In genomic region chr2:74578843-74579489, GRCm38 (mm10) we compare ENCODE assay signal across 8 mouse cellular contexts. TPM values are rescaled to one million over a fixed set of nuclear protein-coding genes. Genes with fewer than 3 reads are reported as not detected.
DNase-seq lines count a peak whose midpoint lies in the region; ATAC-seq and TF ChIP-seq lines count a peak whose summit lies in the region.

Gene Lnpk (minus strand): TSS chr2:74579435.

- no peaks in the 10 kb centered on the region for H3K27me3 ChIP-seq in ES-Bruce4 (ENCODE audit: control insufficient read depth, insufficient read depth, low read length, poor library complexity, severe bottlenecking)
- H3K27me3 ChIP-seq in forebrain, embryonic 13.5 days: no peaks in the 10 kb centered on the region

- TF ChIP-seq POLR2A in ES-Bruce4 (IDR thresholded peaks at IDR 0.05; ENCODE audit: insufficient read depth, low read length): peak; percentile 38
- TF ChIP-seq POLR2A in lung, adult 2 months (IDR thresholded peaks at IDR 0.05; ENCODE audit: borderline replicate concordance, extremely low read depth, low read depth, low read length): peak; percentile 77; the same call in 1 of the 2 replicates

- DNase-seq in heart, postnatal 10 days: peak; percentile 94 to 95
- DNase-seq in layer of hippocampus, adult 18-20 months (ENCODE audit: low spot score in 2 of 2): peak; percentile 91 to 95
- peak; percentile 90 for DNase-seq in lung, adult 2 months
- DNase-seq in thymus, adult 18-20 months: peak; percentile 84 to 89

- H3K36me3 ChIP-seq in ES-Bruce4 (ENCODE audit: control insufficient read depth, insufficient read depth, low read length, poor library complexity, severe bottlenecking): no peaks in the 10 kb centered on the region
- H3K36me3 ChIP-seq in forebrain, embryonic 13.5 days (ENCODE audit: poor library complexity, severe bottlenecking): no peaks in the 10 kb centered on the region

- no peaks in the 10 kb centered on the region for H3K4me1 ChIP-seq in ES-Bruce4 (ENCODE audit: control insufficient read depth, insufficient read depth, low read length)
- peaks cover 15% of the 10 kb centered on the region for H3K4me1 ChIP-seq in forebrain, embryonic 13.5 days
- H3K4me1 ChIP-seq in lung, adult 2 months (ENCODE audit: control insufficient read depth, insufficient read depth, low read length): no peaks in the 10 kb centered on the region

- ATAC-seq in cerebellum, adult (ENCODE audit: insufficient number of reproducible peaks, low FRiP score, low TSS enrichment): peak; percentile 99
- peak; percentile 100 for ATAC-seq in forebrain, embryonic 13.5 days
- peak; percentile 90 for ATAC-seq in neutrophil, adult 5-6 weeks (ENCODE audit: extremely low read depth, insufficient number of reproducible peaks, low FRiP score, poor library complexity, severe bottlenecking)

- peak within 1 kb of the TSS; percentile 78 for H3K4me2 ChIP-seq in forebrain, embryonic 13.5 days

- intact Hi-C loops in heart, postnatal 10 days (cut with DNase I): no loop called here

- H3K4me3 ChIP-seq in ES-Bruce4 (ENCODE audit: low read depth, low read length): peak within 1 kb of the TSS; percentile 98
- peak within 1 kb of the TSS; percentile 96 for H3K4me3 ChIP-seq in forebrain, embryonic 13.5 days
- peak within 1 kb of the TSS; percentile 84 for H3K4me3 ChIP-seq in lung, adult 2 months (replicated peaks; ENCODE audit: extremely low read depth, low read depth, low read length)

- TF ChIP-seq EP300 in ES-Bruce4 (IDR thresholded peaks at IDR 0.05; ENCODE audit: insufficient read depth, low read depth, low read length): peak; percentile 50; the same call in 1 of the 2 replicates

- WGBS in forebrain, embryonic 13.5 days: under 1% methylated on average over 28 of the region's 34 CpGs
- under 1% methylated on average over 34 of the region's 34 CpGs for WGBS in lung, adult 2 months

- TF ChIP-seq CTCF in ES-Bruce4 (IDR thresholded peaks at IDR 0.05; ENCODE audit: low read depth, low read length): no peak
- no peak for TF ChIP-seq CTCF in lung, adult 2 months (IDR thresholded peaks at IDR 0.05; ENCODE audit: insufficient read depth, low read length)

- H3K9me3 ChIP-seq in ES-Bruce4 (replicated peaks; ENCODE audit: control insufficient read depth, insufficient read depth, low read length, poor library complexity, severe bottlenecking): no peaks in the 10 kb centered on the region
- H3K9me3 ChIP-seq in forebrain, embryonic 13.5 days (replicated peaks): no peaks in the 10 kb centered on the region

- H3K9ac ChIP-seq in ES-Bruce4 (ENCODE audit: low read depth, poor library complexity, severe bottlenecking): peak within 1 kb of the TSS; percentile 84
- peak within 1 kb of the TSS; percentile 96 for H3K9ac ChIP-seq in forebrain, embryonic 13.5 days

- no peak within 1 kb of the TSS for H3K27ac ChIP-seq in ES-Bruce4 (ENCODE audit: insufficient read depth, low read length)
- peak within 1 kb of the TSS; percentile 51 for H3K27ac ChIP-seq in forebrain, embryonic 13.5 days

RNA-seq across cellular contexts. Expression of gene Lnpk, which starts in this region (rescaled TPM):
- polyA plus RNA-seq in ES-Bruce4 (2011; ENCODE audit: insufficient read depth, insufficient read length, low read depth, missing spikeins): 38.9 and 41.4 TPM in 2 replicates
- 50.3 and 54.0 TPM in 2 replicates for polyA plus RNA-seq in forebrain, embryonic 13.5 days (2015; fragmentation: Nextera tagmentation; extraction: Ambion mirVana)
- total RNA-seq in heart, postnatal 10 days (2021): 10 to 100 TPM; 18.7 to 21.4 TPM
- total RNA-seq in layer of hippocampus, adult 18-20 months (2021): 10 to 100 TPM; 55.3 to 55.4 TPM
- 5.5 and 6.2 TPM in 2 replicates for polyA plus RNA-seq in lung, adult 2 months (2012; rRNA removed)
- total RNA-seq in neutrophil, adult 5-6 weeks (2017): 43.8 and 51.8 TPM in 2 replicates
